Mouse (Mus musculus) liver, adult (tissue): ENCODE results near the gene Gjc1.

Experiments
- GATA4 ChIP-seq: IDR thresholded peaks from 2 replicates; pipeline ENCODE4 v1.6.1; 2014; ENCODE audit warnings: mild to moderate bottlenecking, low read length; ENCODE audit not compliant: insufficient replicate concordance

Gjc1 gene

GRCm38 (mm10) chr11:102769993-102770661, 49.4 kb downstream of the Gjc1 start:
- no peak for TF ChIP-seq GATA4

DNA sequence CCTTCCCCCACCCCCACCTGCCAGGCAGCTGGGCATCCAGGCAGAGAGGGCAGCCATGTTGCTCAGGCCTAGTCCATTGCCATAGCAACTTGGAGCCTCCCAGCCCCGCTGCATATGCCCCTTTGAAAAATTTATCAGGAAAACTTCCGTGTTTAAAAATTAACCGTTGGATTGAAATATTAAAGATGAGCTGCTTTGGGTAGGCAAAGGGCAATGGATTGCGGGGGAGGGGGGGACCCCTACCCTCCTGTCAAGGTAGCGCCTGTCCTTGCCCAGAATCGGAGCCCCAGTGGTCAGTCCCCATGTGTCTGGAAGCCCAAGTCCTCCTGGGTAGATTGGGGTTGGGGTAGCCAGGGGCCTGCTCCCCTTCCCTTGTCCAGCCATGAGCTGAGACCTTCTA, 50.4 kb downstream of the Gjc1 start:
- no peak for TF ChIP-seq GATA4

- TF ChIP-seq GATA4, result no peak
Measured at GRCm38 (mm10) chr11:102767055-102767670, 52.3 kb downstream of the Gjc1 start.

DNA sequence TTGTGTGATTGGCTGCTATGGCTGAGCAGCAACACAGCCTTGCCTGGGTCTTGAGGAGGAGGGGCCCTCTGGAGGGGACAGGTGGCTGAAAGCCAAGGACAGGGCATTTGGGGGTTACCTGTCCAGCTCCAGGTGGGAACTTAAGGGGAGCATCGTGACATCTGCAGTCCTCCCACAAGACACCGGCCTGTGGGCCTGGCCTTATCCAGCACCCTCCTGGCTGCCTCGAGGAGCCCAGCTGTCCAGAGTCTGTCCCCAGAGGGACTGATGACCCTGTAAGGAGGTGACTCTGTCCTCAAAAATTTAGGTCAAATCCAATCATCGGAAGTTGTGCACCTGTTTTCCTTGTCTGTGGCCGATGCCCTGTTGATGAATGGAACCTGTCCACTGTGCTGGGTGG, 54.1 kb downstream of the Gjc1 start:
- TF ChIP-seq GATA4, result no peak

DNA sequence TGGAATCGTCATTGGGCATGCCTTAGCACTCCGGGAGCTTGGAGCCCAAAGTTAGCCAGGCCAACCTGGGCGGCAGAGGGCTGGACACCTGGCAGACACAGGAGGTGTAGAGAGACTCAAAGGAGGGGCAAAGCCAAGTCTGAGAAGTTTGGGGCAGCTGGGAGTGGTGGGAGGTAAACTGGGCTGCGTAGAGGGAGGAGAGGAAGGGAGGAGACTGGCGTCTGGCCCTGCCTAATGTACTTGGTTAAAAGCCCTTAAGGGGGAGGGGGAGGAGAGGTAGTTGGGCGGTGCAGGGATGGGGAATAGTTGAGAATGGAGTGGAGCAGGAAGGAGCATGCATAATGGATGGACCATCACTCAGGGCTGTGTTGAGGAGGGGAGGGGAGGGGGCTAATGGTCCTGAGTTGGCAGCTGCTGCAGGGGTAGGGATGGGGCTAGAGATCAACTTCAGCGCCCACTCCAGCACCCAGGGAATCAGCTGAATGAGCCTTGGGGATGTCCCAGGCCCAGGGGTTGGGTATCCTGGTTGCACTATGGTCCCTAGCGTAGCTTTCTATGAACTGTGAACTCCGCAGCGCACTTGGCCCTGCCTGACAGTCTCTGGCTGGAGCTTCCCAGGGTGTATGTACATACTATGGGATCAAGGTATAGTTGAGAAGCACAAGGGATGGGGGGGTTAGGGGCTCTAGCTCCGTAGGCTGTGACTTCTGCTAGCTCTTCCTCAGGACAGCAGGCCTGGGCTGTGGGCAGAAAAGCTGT, 56.3 kb downstream of the Gjc1 start:
- no peak for TF ChIP-seq GATA4

DNA sequence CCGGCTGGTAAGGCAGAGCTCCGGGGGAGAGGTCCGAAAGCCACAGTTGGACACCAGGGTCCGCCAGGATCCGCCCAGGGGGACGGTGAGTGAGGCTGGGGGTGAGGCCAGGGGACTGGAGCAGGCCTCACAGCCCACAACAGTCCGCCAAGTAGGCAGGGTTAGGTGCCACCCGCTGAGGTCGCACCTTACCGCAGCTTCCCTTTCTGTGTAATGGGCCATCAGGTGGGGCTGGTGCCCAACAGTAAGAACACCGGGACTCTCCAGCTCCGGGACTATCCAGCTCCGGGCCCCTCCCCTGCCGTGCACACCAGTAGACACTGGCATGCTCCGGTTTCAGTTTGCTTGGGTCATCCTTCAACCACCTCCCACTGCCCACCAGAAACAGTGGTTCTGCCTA, 57.3 kb downstream of the Gjc1 start:
- TF ChIP-seq GATA4, result no peak

GRCm38 (mm10) chr11:102761309-102762210, 57.9 kb downstream of the Gjc1 start, which contains the start of gene Adam11:
TSS of gene Adam11 (plus strand) at chr11:102761439.
- TF ChIP-seq GATA4, result no peak

DNA sequence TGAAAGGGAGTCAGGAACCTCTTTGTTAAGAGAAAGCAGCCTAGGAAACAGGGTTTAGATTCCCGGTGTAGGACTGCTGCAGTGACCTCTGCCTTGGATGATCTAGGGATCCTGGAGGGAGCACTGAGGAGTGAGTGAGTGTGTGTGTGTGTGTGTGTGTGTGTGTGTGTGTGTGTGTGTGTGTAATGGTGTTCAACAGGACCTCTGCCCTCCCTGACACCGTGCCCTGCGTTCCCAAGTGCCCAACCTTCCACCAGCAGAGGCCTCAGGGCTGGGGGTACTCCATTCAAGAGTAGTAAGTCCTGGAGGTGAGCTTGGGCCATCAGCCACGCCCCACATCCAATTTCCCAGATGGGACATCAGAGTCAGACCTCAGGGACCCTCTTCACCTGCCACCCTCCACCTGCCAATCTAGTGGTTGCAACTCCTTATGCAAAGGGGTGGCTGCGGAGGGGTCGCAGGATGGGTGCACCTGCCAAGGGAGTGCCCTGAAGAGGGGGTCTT, 58.6 kb downstream of the Gjc1 start:
- TF ChIP-seq GATA4, result no peak

DNA sequence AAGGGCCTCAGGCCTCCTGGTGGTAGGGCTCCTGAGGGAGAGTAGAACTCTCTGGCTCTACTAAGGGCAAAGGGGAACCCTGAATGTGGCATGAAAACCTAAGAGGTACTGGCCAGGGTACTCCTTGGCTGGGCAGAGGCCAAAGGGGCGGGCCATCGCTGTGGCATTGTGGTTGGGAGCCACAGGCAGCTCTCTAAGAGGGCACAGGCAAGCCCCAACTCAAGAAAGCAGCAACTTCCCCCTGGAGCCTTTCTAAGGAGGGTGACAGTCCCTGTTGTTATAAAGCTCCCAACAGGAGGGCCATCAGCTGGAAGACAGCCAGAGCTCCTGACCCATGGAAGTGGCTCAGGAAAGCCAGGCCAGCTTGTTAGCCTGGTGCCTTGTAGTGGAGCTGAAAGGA, 60.5 kb downstream of the Gjc1 start:
- TF ChIP-seq GATA4, result no peak

DNA sequence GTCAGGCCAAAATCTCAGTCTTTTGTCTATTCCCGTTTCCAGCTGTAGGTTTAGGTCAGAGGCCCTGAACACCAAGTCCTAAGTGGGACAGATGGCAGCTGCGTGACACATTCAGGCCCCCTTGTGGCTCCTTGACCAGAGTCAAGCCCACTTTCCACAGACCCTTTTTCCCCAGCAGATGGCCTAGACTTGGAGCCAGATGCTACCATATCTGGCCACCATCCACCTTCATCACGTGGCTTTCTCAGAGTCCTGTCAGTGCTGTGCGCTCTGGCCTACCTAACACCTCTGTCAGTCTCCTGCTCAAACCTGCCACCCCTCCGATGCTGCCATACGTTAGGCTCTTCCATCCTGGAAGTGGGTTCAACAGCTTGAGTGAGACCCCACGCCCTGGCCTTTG, 64.1 kb downstream of the Gjc1 start:
- no peak for TF ChIP-seq GATA4

DNA sequence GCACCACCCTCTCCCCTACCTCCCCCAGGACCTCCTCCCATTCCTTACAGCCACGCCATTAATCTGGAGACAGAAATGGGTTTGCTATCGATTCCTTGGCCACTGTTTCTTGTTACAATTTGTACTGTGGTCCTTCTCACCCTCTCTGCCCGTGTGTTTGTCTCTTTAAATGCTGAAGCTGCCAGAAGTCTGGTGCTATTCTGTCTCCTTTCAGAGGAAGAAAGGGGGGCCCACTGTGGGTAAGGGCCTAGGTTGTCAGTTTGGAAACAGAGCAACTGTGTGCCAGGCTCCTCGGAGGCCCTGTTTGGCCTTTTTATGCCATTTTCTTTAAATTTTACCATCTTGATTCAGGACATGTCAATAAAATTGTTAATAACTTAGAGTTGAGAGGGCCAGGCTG, 65.1 kb downstream of the Gjc1 start:
- TF ChIP-seq GATA4, result no peak

DNA sequence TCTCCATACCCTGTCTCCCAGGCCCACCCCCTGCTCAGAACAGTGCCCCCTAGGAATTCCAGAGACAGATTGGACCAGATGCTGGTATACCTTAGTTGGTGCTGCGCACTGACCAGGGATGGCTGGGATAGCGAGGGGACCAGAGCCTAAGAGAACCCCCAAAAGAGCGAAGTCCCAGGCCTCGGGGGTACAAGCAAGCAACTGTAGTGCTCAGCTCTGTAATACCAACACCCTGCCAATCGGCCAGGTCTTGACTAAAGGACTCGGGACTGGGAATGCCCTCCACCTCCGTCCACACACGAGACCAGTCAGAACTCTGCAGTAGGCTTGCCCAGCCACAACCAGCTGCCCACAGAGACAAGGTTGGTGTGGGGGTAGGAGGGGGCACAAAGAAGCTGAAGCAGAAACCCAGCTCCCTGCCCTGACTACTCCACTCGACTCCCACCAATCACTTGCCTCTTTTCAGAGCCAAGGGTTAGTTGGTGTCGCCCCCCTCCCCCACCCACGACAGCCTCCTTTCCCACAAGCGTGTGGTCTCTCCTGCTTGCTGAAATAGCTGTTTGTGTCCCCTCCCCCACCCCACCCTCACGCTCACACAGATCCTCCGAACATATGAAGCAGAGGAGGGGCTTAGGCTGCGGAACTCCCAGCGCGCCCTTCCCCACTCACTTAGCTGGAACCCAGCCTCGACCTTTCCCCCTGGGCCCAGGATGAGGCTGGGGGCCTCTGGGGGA, 65.7 kb downstream of the Gjc1 start:
- no peak for TF ChIP-seq GATA4

- TF ChIP-seq GATA4, result no peak
Measured at GRCm38 (mm10) chr11:102752896-102753590, 66.5 kb downstream of the Gjc1 start.

DNA sequence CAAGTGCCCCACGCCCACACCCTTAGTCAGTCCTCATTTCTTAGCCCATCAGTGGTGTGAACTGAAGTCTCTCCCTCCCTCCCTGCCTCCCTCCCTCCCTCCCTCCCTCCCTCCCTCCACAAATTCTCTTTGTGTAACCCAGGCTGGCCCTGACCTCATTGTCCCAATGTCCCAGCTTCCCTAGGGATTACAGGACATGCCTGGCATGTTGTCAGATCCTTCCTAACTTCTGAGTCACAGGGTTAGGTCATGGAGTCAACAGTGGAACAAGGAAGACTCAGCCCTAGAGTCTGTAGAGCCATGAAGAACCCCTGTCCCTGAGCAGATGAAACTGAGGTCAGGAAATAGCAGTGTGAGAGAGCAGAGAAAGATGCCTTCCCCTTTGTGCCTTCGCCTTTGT, 69.8 kb downstream of the Gjc1 start:
- TF ChIP-seq GATA4, result no peak
